Mouse (Mus musculus) yolk sac, embryonic 10.5 days (tissue): Measurements from ENCODE around the gene Rnase11.
"Not testable (repeated sequence)": the region's sequence is repeated elsewhere in the genome, so short reads cannot be mapped to it uniquely, and the experiment has no call there.

Source experiments
- DNase-seq: peaks from one replicate; pipeline ENCODE4 v3.0.0-alpha.2; 2017; ENCODE audit warnings: low spot score

Rnase11 gene

DNA sequence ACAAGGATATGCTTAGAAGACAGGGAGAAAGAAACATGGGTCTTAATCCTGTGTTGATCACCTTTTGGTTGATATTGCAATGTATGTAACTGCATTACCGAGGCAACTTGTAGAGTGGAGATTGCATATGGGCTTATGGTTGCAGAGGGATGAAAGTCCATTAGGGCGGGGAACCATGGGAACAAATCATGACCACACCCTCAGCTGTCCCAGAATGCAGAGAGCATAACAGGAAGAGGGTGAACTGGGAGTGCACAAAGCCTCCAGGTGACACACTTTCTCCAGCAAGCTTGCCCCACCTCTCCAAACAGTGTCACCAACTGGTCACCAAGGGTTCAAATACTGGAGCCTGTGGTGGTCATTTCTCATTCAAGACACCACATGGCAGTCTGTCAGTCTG is 31.1 kb upstream of the Rnase11 start:
- DNase-seq: no peak

DNA sequence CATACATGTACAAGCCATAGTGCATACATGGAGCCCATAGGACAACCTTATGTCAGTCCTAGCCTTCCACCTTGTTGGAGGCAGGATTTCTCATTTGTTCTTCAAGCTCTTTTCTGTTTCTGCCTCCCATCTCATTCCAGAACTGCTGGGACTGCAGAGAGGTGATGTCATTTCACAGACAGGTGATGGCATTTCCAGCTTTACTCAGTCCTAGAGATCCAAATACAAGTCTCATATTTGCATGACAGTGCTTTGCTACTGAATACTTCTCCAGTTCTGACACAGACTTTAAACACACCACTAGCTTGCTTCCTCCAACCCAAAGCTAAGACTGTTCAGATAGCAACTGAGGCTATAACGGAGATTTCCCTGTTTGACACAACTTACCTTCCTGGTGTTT is 29.2 kb upstream of the Rnase11 start:
- DNase-seq: no peak

DNA sequence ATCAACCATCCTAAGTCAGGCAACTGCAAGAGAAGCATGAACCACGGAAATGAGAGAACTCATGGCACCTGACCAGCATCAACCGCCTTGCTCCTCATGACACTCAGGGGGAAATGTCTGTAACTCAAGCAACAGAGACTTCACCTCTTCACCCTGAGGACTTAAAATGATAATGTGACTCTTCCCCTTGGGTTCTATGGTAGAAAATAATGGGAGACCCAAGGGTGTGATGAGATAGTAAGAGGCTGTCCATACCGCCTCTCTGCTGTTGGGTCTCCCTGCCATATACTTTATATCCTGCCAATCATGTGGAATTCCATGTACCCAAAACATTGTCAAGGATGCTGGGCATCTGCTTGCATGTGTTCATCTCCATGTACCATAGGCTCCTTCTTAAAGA is 24.4 kb upstream of the Rnase11 start, which contains the start of gene Olfr750:
TSS of gene Olfr750 (minus strand) at position 101 of the 400 bp plus-strand sequence.
- no peak for DNase-seq

DNA sequence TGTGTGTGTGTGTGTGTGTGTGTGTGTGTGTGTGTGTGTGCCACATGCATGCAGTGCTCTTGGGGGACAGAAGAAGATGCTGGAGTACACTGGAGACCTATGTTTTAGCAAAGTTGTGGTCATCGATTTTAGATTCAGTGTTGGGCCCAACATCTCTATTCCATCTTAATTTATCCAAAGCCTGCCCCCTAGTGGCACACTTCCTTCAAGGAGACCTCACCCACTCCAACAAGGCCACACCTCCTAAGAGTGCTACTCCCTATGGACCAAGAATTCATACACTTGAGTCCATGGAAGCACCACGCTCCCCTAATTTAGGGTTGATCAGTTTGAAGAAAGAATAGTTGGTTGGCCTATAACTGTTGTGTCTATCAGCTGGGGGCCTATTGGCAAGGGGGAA is 19.7 kb upstream of the Rnase11 start:
- no peak for DNase-seq

DNA sequence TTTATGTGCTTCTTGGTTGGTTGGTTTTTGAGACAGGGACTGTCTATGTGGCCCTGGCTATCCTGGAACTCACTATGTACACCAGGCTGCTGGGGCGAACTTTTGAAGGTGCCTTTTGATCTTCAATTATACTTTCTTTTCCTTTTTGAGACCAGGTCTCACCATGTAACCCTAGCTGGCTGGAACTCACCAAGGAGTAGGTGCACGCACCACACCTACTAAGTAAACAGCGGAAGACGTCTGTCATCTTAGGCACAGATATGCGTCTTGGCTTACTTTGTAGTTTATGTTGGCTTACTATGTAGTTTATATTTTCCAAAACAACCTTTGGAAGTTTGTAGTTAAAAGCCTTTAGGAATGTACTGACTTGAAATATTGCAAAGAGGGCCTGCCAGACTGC is 19.0 kb upstream of the Rnase11 start:
- DNase-seq: no peak

DNA sequence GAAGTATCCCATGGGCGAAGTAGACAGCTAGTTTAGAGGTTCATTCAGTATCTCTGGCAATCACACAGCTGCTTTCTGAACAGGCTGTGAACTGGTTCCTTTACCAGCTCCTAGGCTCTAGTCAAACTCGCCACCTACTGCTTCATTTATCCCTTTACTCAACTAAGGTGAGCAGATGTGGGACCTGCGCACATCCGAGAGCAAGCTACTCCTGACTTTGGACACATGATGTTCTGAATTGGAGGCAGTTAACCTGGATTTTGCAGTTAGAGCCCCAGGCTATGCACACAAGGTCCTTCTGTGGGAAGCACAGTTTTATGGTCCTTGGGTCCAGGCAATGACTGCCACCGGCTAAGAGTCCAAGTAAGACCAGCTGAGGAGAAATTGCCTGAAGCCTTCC is 10.8 kb upstream of the Rnase11 start:
- DNase-seq: no peak

DNA sequence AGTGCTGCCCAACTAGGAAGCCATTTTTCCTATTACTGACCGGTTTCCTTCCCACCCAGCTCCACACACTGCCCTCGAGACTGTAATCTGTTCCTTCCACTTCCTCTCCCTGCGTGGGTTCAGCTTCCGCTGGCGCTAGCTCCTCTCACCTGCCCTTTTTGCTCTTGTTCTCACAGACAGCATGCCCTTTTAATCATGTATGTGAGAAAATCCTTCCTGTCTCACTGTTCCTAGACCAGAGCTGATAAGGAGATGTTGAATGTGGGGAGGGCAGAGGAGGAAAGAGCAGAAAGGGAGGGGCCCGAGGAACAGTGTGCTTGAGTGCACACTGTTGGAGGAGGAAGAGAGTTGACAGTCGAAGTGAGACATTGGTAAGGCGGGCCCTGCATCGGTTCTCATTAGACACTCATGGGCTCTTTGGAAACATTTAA is 7.5 kb upstream of the Rnase11 start, which contains the start of gene Rnase12:
TSS of gene Rnase12 (minus strand) at position 261 of the 431 bp plus-strand sequence.
- no peak for DNase-seq

DNA sequence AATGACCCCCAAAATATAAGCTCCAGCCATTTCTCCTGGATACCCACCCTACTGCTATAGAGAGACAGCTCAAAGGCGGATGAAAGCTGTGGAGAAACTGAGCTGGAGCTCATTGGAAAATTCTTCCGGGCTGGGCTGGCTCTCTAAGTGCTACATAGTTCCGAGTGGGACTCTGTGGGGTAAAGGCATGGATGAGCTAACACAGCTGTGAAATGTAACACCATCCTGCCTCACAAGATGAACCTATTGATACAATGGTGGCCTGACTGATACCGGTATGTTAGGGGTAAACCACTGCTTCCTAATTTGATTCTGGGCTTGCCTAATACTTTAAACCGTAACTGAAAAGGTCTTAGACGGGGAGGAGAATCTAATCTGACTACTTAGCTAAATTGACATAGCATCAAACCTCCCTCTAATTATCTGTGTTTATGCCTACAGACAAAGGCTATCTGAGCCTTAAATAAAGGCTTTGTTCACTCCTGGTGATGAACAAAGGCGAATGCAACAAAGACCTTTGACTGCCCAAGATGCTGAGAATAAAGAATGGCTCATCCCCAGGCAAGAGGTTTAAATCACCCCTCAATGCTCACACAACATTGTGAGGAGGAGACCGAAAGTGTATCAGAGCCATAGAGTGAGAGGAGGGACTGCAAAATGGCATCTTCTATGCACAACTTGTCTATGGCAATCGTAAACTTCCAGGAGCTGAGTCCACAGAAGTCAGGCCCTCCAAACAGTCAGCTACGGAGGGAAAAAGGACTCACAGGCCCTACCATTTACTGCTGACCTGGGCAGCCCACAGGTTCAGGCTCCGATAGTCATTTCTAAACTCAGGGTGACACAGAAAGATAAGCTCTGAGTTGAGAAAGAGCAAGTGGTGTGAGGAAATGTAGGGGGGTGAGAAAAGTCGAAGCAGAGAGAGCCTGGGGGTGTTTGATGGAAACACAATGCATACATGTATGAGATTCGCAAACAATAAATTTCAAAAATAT is 4.6 kb upstream of the Rnase11 start:
- no peak for DNase-seq

DNA sequence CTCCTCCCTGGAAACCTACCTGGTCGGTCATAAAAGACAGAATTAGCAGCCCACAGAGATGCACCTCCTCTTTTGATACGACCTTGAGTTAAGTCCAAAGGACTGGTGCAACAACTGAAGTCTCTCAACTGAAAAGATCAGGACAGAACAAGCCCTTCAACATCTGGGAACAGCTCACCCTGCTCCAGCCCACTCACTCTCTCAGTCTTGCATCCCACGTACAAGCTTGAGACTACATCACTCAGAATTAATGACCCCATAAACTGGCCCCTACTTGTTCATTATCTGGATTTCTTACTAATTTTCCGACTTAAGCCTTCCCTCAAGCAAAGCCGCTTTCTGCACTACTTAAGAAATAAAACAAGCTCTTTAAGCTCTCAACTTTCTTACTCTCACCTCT is 3.2 kb upstream of the Rnase11 start:
- DNase-seq: no peak

DNA sequence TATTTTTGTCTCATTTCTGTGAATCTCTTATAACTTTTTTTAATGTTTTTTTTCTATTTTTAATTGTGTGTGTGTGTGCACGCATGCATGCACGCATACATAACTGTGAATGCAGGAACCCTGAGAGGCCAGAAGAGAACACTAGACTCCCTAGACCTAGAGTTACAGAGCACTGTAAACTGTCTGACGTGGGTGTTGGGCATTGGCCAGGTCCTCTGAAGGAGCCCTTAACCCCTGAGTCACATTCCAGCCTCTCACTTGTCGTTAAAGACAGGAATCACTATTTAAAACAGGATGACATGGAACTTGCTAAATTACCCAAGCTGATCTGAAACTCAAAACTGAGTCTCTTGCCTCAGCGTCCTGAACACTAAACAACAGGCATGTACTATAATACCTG is 2.0 kb upstream of the Rnase11 start:
- DNase-seq: no peak

DNA sequence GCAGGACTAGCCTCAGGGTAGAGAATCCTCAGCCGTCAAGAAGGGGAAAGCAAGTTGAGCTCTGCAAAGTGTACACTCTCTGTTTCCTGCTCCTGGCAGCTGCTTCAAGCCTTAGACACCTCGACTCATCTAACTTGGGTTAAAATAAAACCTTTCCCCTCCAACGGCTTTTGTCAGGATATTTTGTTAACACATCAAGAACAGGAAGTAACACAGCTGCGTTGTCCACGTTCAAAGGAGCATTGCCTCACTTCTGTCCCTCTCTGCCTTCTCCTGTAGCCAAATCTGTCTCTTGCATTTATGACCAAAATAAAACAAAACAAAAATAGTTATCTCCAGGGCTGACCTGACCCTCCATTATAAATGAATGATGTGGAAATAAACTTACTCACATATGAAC is 2.1 kb downstream of the Rnase11 start:
- DNase-seq: no peak

DNA sequence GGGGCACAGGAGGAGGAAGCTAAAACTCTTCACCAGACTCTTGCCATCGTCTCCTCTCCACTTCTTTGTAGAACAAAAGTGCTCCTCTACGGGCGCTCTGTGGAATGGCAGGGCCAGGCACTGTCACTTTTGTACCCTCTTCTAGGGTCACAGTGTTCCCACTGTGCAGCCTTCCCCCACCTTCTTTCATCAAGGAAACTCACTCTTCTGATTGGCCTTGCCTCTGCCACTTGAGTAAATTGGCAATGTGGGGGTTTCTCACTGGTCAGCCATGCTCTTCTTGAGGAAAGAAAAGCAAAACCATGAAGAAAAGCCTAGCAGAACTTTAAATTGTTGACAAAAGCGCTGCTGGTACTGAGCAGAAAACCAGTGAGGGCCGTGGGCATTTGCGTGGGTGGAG is 8.2 kb downstream of the Rnase11 start, which contains the start of gene Rnase9:
TSS of gene Rnase9 (minus strand) at position 101 of the 400 bp plus-strand sequence.
- DNase-seq: no peak

DNA sequence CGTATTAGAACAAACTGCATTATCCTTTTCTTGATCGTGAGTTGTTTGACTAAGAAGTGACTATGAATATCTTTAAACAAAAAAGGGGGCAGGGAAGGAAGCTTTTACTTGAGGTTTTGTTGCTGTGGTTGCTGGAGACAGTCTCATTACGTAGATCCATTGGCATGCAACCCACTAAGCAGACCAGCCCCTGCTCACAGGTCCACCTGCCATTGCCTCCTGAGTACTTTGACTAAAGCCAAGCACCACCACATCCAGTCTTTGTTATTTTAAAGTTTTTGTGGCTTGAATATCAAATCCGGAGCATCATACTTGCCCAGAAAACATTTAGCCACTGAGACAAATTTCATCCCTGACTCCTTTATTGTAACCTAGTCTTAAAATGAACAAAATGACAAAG is 13.7 kb downstream of the Rnase11 start:
- DNase-seq: no peak

DNA sequence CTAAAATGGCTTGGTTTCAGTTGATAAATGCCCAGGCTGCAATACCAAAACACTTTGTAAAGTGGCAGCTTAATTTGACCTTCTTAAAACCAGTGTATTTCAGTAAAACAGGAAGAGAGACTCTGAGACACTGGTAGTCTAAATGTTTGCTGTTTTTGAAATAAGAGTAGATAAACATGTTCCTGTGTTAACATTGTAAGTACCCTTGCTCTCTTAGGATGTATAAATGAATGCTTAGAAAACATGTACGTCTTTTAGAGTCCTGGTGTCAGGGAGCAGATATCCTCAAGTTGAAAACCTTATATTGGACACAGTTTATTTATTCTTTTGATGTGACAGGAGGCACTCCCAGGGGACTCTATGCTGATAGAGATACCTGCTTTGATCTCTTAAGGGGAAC is 14.8 kb downstream of the Rnase11 start:
- no peak for DNase-seq

DNA sequence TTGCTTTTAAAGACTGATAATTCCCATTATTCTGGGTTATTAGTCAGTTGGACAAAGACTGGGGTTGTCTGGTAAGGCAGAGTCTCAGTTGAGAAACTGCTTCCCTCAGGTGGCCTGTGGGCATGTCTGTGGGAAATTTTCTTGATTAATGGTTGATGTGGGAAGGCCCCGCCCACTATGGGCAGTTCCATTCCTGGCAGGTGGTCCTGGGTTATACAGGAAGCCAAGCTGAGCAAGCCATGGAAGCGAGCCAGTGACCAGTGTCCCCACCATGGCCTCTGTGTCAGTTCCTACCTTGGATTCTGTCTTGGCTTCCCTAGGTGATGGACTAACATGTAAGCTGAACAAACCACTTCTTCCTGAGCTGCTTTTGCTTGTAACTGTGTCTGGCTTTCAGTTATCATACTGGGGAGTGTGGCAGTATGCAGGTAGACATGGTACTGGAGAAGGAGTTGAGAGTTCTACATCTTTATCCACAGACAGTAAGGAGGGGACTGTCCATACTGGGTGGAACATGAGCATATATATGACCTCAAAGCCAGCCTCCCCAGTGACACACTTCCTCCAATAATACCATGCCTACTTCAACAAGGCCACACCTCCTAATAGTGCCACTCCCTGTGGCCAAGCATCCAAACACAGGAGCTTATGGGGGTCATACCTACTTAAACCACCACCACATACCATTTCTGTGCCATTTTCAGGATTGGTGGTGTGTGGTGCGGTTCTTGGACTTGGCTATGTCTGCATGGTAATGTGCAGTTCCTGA is 22.4 kb downstream of the Rnase11 start:
- DNase-seq: no peak

DNA sequence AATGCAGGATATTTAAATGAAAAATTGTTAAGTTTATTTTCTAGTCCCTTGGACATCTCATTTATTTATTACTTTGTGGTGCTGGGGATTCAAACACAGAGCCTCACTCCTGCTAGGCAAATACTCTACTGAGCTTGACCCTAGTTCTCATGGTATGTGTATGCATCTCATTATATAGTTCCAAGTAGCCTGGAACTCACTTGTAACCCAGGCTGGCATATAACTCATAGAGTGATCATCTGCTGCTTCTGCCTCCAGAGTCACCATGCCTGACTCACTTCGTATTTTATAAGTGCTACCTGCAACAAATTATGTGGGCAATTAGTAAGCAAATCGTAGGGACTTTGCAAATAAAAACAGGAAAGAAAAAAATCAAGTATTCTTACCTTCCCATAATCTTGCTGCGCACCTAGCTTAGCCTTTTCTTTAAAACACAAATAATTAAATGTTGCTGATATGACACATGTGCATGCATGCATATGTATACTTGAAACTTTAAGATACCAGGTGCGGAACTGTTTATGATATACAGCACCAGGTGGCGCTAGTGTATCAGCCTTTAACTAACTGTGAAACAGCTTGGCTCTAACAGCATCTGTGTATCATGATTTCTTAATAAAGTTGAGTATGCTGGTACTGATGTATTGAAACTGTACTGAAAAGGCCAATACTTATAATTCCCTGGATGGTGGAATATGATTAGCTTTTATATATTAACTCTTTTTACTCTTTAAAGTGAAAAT is 23.4 kb downstream of the Rnase11 start:
- DNase-seq: peak; percentile 36

DNA sequence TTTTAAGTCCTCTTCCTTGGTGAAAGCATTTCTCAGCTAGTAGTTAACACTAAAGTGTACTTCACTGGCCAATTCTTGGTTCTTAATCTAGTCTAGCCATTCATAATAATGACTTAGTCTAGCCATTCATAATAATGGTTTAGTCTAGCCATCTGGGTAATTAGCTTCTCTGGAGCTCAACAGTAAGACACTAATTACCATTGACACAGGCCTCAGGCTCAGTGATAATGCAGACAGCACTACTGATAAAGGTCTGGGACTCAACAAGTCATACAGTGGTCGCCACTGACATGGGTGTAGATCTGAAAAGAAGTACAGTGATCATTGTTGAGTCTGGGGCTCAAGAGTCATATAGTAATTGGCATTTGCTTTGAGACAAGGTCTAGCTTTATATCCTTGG is 25.1 kb downstream of the Rnase11 start:
- DNase-seq: no peak

DNA sequence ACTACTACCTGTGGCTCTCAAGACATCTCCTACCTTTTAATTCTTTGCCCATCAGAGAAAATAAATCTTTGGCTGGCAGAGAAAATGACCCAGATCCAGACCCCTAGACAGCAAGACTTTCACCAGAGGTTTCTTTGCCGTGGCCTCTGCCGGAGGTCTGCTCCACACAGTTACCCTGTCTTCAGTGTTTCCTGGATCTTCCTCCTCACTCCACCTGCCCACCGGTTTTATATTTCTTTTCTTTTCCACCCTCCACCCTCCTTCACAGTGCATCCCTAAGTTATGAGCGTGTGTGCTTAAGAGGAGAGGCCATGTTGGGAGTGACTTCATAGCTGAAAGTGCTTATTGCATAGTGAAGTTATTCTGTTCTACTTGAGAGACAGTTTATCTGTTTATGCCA is 26.5 kb downstream of the Rnase11 start:
- DNase-seq: no peak

DNA sequence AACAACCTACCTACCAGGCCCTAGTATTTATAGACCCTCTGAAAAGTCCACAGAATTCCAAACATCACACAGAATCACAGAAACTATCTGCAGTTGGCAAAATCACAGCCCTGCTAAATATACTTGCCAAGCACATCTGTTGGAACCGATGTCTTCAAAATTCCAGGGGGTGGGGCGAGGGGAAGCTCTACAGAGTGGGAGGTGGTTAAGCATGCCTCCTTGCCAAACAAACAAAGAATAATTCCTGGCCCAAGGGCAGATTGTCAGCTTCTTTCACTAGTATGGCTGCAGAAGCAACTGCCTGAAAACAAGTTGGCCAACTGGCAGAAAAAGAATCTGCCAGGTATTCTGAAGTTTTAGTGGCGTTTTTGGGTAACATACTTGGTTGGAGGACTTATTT is 32.7 kb downstream of the Rnase11 start:
- no peak for DNase-seq

DNA sequence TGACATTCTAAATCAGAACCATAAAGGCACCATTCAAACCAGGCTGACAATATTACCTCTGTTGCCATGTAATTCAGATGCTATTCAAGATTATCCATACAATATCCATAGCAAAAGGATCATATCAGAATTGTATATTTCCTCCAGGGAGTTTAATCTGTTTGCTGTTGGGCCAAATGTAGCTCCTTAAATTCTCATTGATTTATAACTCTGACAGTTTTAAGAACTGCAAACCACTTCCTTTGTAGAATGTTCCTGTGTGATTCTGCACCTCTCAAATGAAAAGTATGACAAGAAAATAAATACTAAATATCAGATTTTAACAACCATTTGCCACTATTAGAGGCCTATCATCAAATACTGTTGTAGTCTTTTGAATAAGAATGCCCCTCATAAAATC is 34.2 kb downstream of the Rnase11 start:
- no peak for DNase-seq

DNA sequence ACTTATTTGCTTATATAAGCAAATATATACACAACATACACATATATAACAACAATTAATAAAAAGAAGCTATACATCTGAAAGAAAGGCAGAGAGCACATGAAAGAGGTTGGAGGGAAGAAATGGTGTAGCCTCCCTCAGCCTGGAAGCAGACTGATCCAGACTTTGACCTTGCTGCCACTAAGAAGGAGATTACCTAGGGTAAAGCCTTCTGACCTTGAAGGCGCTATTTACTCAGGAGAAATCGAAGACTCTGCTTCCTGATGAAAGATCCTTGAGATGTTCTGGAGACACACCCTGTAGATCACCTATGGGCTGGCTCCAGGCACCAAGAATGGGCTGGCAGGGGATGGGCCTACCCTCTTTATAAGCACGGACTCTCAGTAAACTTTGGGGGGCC is 35.2 kb downstream of the Rnase11 start:
- not testable (repeated sequence) for DNase-seq

DNA sequence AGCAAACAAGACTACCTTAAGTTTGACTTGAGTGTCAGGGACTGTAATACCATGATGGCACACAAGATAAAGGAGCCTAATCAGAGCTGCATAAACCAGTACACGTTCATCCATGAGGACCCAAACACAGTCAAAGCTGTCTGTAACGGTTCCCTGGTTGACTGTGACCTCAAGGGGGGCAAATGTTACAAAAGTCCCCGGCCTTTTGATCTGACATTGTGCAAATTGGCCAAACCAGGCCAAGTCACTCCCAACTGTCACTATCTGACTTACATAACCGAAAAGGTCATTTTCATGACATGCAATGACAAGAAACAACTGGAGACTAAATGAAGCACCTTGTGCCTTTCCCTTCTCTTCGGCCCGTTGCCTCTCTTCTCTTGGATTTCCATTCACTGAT is 40.4 kb downstream of the Rnase11 start:
- DNase-seq: no peak
